Mouse (Mus musculus): Measurements from ENCODE around the gene Slc2a9.
A peak's percentile ranks its signal among the peaks of the same experiment; 100 is the strongest.

Slc2a9 gene

GRCm38 (mm10) chr5:38469891-38470578, 32.9 kb downstream of the Slc2a9 start:
- DNase-seq (ENCODE audit: low read depth): peak; percentile 64

DNA sequence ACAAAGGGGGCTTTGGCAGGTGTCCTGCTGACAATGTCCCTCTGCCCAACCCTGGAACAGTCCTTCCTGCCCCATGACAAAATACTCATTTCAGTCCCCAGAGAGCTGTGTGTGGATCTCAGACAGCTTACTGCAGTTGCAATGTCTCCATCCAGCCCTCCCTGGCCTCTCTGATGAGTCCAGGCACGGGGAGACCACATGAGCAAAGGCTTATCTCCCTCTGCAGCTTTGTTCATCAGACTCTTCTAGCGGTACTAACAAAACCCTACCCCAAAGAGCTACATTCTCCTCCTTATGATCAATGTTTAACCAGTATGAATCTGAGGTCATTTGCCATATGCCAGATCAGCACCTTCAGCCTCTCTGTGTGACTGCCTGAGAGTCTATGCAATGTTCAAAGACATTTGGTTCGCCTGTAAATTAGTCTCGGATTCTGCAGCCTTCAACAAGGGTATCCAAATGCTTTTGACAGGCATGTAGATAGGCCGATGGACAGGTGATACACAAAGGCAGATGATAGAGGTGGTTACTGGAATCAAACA, 36.3 kb downstream of the Slc2a9 start:
- DNase-seq (ENCODE audit: low read depth): no peak

GRCm38 (mm10) chr5:38461261-38461660, 41.7 kb downstream of the Slc2a9 start:
- DNase-seq (ENCODE audit: low read depth): no peak

GRCm38 (mm10) chr5:38450936-38451335, 52.0 kb downstream of the Slc2a9 start:
- no peak for DNase-seq (ENCODE audit: low read depth)

GRCm38 (mm10) chr5:38449607-38450006, 53.3 kb downstream of the Slc2a9 start:
- DNase-seq (ENCODE audit: low read depth): no peak

GRCm38 (mm10) chr5:38448121-38448520, 54.8 kb downstream of the Slc2a9 start:
- DNase-seq (ENCODE audit: low read depth): no peak

DNA sequence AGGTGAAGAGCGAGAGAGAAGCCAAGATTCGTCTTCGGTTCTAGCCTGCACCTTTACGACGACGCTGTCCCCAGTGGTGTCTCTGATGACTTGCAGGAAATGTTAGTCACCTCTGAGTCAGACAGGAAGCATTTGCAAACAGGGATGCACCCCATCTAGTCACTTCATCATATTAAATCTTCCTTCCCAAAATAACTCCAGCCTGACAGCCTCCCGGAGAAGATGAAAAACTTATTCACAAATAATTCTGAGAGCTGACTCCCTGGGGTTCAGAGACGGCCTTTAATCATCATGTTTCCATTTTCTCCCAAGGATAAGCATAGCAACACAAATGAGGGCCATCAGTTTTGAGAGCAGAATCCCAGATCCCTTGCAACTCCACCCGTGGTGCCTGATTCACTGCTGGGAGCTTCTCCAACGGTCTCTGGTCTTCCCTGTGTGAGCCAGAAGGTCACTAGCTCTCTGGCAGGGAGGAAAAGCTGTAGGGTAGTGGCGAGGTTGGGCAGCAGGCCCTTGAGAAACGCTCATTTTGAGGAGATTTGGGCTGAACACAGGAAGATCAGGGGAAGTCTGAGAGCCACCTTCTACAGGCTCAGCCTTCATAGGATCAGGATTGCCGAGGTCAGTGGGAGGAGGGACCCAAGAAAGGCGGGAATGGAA, 56.5 kb downstream of the Slc2a9 start:
- no peak for DNase-seq (ENCODE audit: low read depth)

- no peak for DNase-seq (ENCODE audit: low read depth)
Observed at GRCm38 (mm10) chr5:38441088-38441839, 61.7 kb downstream of the Slc2a9 start.

DNA sequence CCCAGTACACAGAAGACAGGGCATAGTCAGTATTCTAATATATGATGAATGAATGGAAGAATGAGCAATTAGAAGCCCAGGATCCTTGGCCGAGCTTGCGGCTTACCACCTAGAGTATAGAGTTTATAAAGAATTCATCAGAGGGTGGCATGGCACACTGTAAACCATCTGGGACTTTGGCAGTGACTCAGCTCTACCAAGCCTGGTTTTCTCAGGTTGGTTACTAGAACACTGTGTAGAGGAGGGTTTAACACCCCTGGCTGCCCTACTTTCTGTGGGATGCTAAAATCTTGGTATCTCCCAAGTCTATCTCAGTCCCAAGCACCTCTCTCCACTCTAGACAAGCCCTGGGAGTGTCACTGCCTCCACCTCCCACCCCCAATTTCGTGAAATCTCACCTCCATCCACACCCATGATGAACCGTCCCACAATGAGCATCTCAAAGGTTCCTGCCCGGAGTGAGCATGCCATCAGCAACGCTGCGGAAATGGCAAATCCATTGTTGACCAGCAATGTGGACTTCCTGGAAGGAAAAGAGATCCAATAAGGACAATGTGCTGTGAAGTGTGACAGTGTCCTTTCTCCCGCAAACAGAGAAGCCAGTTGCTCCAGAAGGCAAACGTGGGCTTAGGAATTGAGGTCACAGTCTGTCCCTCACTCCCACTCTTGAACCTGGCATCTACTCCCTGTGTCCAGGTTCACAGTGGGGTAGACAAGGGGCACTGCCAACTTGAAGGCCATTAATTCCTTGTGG, 62.5 kb downstream of the Slc2a9 start:
- DNase-seq (ENCODE audit: low read depth): no peak

- DNase-seq (ENCODE audit: low read depth): peak; percentile 6
Observed at GRCm38 (mm10) chr5:38436681-38437080, 66.3 kb downstream of the Slc2a9 start.

DNA sequence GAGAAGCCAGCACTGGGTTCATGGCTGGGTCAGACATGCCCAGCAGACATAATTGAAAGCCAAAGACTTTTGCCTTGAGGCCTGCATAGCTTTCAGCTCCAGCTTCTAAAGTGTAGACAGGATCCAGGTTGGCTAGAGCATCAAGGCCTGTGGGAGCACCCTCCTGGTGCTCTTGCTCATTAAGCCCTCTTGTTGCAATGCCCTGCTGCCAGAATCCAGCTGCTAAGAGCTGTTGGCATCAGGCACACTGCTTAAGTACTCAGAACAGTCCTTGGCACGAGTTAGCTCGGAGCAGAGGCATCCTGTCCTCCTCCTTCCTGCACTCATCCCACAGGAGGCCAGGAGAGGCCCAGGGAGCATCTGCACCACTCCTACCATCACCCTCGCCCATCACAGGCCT, 68.1 kb downstream of the Slc2a9 start:
- no peak for DNase-seq (ENCODE audit: low read depth)

DNA sequence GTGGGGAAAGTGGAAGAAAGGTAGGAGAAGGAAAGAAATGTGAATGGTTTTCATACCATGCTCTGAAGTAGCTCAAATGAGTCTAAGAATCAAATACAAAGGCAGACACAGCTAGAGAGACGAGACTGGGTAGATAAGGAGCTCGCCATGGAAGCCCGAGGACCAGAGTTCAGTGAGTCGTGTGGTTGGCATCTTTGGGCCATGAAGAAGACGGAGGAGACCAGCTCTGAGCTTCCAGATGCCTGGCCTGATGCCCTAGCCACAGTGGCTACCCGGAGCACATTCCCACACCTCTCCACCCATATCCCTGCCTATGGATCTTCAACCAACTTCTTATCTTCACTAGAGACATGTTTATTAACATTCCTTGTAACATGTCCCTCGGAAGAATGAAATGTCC, 71.7 kb downstream of the Slc2a9 start:
- DNase-seq (ENCODE audit: low read depth): no peak

DNA sequence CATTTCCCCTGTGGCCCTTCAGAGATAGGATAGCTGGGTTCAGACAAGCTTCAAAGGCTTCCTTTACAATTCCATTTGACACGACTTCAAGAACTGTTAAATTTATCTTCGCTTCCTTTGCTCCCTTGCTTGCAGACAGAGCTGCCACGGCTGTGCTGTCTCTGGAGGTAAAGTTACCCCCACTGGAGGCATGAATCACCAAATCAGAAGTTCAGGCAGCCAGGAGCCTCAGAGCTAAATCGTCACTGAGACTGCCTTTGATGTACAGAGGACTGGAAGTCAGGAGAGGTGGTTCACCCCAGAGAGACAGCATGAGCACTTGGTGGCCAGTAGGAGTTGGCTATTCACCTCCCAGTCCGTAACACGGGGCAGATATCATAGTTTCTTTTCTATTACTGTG, 73.8 kb downstream of the Slc2a9 start:
- no peak for DNase-seq (ENCODE audit: low read depth)

- DNase-seq (ENCODE audit: low read depth): no peak
Observed at GRCm38 (mm10) chr5:38427757-38428156, 75.2 kb downstream of the Slc2a9 start.

- DNase-seq (ENCODE audit: low read depth): no peak
Observed at GRCm38 (mm10) chr5:38425569-38425968, 77.4 kb downstream of the Slc2a9 start.

DNA sequence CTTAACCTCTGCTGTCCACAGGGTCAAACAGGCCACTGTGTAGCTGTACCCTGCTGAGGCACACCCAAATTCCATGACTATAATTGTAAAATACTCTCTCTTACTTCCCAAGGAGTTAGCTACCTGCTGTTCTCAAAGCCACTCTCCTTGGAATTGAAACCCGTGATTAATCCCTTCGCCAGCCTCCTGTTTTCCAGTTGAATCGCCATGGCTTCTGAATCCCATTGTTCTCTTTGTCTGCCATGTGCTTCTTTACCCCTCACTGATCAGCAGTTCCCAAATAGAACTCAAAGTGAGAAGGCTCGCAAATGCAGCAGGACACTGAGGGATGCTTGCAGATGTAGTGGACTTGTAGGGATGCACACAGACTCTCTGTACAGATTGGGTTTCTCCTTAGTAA, 80.5 kb downstream of the Slc2a9 start:
- no peak for DNase-seq (ENCODE audit: low read depth)

- DNase-seq (ENCODE audit: low read depth): no peak
Observed at GRCm38 (mm10) chr5:38418799-38419198, 84.1 kb downstream of the Slc2a9 start.

DNA sequence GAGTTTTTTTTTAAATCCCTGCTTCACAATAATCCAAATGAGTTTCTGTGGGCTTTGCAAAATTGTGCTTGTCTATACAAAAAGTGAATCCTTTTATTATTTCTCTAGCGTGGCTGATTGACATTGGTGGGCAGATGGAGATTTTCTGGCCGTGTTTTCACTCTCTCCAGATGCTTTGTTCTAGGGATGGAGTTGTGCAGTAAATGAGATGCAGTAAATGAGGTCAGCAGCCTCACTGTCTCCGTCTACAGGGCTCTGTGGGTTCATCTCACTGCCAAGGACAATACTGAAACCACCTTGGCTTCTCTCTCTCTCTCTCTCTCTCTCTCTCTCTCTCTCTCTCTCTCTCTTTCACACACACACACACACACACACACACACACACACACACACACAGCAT, 99.3 kb downstream of the Slc2a9 start:
- no peak for DNase-seq (ENCODE audit: low read depth)

GRCm38 (mm10) chr5:38402288-38402687, 100.7 kb downstream of the Slc2a9 start:
- no peak for DNase-seq (ENCODE audit: low read depth)

DNA sequence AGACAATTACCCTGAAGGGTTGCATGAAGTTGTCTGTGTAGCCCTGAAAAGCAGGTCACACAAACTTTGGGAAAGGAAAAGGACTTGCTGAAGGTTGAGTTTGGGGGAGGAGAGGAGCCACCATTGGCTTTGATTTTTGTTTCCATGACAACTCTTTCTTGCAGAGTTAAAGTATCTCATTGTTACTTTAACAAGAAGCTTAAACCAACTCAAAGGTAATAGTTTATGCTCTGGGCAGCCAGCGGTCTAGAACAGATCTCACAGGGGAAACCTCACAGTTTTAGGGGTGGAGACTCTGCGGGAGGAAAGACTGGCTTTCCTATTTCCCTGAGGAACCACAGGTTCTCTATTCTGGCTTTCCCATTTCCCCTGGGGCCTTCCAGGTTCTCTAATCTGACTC, 114.1 kb downstream of the Slc2a9 start:
- DNase-seq (ENCODE audit: low read depth): no peak

- DNase-seq (ENCODE audit: low read depth): no peak
Observed at GRCm38 (mm10) chr5:38388420-38388823, 114.5 kb downstream of the Slc2a9 start.

DNA sequence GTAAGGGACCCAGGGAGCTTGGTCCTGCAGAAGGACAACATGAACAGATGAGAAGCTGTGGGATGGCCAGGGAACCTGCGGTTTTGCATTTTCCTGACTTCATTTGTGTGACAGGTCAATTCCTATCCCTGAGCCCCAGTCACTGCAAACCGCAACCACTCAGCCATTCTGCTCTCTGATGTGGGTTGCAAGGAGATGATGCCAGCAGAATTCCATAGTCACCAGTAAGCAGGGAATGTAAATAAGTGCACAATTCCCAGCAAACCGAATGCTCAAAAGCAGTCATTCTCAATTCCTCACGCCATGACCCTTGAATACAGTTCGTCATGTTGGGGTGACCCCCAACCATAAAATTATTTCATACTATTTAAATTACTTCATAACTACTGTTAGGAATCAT, 123.0 kb downstream of the Slc2a9 start:
- DNase-seq (ENCODE audit: low read depth): no peak

Data from induced T-regulatory cell, adult 2 months (primary cell).